Mouse (Mus musculus): ENCODE results near the gene Ehd1.

Ehd1 gene

DNA sequence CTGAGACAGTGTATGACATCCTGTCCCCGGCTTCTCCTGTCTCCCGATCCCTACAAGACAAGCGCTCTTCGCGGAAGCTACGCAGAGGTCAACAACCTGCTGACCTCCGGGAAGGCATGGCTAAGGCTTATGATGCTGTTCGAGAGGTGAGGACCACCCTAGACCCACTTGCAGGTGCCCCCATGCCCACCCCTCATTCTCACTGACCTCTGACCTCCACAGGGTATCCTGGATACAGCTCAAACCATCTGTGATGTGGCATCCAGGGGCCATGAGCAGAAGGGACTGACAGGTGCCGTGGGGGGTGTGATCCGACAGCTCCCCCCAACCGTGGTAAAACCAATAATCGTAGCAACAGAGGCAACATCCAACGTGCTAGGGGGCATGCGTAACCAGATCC, 15.1 kb upstream of the Ehd1 start:
- no peak for DNase-seq

DNA sequence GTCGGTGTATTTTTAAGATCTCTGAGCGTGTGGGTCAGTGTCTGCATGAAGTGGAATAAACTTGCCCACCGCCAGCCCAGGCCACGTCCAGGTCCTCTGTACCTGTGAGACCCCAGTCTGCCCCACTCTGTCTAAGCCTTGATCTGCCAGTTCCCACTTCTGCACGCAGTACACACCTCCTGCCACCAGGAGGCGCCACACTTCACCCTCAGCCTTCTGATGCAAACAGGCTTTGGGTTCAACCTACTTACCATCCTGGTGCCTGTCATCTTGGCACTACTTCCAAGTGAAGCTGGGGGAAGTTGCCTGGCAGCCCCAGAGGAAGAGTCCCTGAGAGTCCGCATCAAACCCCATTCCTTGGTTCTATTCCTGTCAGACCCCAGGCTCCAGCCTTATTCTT, 14.3 kb upstream of the Ehd1 start:
- peak; percentile 69 to 75 for DNase-seq

DNA sequence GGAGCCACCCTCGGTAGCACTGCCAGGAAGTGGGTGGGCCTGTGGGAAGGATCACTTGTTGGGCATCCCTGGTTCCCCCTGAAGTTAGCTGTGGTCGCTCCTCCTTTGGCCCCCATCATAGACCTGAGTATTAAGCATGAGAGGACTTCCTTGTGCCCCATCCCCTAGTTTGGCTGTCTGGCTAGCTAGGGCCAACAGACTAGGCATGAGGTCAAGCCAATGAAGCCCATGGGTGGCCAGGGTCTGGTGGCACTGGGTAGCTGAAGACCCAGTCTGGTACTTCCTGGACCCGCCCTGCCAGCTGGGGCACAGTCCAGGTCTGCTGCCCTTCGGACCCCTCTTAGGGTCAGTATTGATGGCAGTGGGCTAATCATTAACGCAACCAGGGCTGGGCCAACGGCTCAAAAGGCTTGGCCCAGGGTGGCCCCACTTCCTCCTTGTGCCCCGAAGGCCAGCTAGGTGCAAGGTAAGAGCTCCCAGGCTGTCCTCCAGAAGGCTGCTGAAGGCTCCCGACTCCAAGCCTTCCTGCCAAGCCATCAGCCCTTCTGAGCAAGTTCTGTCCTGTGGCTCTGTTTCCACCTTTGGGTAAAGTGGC, 13.6 kb upstream of the Ehd1 start:
- DNase-seq = no peak

DNA sequence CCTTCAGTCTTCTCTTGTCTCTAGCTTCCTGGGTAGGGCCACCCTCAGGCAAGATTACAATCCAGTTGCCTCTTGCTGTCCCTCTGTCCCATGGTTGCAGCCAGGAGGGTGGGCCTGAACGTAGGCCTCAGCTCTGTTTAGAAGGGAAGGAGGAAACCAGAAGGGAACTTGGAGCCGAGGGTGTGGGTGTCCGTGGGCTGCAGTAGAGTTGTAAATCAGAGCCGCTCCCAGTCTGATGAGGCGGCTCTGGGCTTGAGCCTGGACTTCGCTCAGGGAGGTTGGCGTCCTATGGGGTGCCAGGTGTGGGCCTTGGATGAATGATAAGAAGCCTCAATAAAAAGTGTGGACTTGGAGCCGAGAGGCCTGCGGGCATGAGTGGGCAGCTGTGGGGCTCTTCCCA, 12.3 kb upstream of the Ehd1 start:
- DNase-seq = no peak

GRCm38 (mm10) chr19:6264945-6265344, 11.6 kb upstream of the Ehd1 start:
- DNase-seq = no peak

DNA sequence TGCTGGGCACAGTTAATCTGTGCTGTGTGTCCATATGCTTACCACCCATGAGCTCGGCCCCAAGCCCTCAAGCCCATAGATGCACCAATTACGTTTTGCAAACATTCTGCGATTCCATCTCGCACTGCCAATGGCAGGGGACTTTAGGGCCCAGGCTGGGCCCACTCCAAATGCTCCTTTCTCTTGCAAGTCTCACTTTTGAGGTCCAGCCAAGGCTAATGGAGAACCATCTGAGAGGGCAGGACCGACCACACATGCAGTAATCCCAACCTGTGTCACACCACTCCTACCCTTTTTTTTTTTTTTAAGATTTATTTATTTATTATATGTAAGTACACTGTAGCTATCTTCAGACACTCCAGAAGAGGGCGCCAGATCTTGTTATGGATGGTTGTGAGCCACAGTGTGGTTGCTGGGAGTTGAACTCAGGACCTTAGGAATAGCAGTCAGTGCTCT, 10.8 kb upstream of the Ehd1 start:
- no peak for DNase-seq

GRCm38 (mm10) chr19:6267306-6268169, 9.0 kb upstream of the Ehd1 start:
- DNase-seq = peak in 1 of 2 experiments; percentile 55

GRCm38 (mm10) chr19:6268170-6268528, 8.4 kb upstream of the Ehd1 start:
- DNase-seq = peak; percentile 85 to 88

DNA sequence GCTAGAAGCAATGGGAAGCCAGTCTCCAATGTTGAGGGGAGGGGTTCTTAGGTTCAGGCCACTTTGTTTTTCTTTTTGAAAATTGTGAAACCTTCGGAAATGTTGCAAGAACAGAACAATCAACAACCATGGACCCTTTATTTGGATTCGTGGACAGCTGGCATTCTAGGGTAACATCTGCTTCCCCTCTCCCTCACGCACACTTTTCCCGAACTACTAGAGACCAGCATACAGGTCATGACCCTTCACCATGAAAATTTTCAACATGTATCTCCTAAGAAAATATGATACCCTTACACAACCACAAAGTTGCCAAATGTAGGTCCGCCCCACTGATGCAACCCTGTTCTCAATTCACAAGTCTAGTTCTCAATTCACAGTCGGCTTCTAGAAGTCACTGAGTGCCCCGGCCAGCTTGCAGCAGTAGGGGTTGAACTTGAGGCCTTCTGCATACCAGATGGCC, 7.8 kb upstream of the Ehd1 start:
- peak; percentile 66 to 71 for DNase-seq

GRCm38 (mm10) chr19:6269798-6270475, 6.6 kb upstream of the Ehd1 start:
- no peak for DNase-seq

DNA sequence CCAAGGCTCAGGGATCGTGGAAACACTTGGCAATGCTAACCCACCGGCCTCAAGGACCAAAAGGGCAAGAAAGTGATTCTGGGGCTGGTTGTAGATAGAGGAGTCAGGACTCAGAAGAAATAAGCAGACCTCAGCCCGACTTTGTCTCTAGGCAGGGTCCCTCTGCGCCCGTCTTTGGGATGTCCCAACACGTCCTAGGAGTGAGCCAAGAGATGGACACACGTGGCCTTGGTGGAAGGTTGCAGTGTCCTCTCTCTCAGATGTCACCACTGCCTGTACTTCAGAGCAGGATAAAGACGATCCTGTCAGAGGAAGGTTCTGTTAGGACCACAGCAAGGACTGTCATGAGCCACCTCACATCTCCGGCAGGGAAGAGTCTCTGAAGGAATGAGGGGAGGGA, 5.9 kb upstream of the Ehd1 start:
- no peak for DNase-seq

- no peak for DNase-seq
Observed at GRCm38 (mm10) chr19:6271206-6271605, 5.3 kb upstream of the Ehd1 start.

DNA sequence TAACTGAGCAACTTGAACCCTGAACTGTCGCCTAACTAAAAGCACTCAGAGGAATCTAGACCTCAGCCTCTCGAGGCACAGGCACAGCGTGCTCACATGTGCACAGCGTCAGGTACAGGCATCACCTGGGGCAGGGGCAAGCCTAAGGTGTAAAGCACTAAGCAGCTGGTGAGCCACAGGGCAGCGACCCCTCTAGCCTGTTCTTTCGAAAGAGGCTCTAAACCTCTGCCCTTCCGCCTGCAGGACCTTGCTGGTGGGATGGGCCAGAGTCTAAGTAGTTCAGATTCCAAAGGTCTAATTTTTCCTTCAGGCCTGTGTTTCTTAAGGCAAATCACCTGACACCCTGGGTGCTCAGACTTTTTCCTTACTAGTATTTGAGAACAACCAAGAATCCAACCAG, 4.5 kb upstream of the Ehd1 start:
- DNase-seq = no peak

DNA sequence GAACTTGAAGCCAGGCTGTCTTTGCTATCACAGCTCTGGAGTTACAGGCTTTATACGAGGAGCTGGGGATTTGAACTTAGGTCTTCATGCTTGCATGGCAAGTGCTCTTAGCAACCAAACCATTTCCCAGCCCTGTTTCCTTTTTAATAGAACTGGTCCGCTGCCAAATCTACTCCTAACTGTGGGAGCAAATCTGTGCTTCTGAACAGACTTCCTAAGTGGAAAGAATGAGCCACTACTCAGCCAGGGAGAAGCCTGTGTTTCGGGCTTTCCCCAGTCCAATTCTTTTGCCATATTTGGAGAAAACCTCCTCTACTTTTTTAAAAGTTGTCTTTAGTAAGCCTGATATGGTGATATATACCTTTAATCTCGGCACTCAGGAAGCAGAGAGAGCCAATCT, 3.8 kb upstream of the Ehd1 start:
- no peak for DNase-seq

GRCm38 (mm10) chr19:6273592-6273991, 2.9 kb upstream of the Ehd1 start:
- DNase-seq = no peak

GRCm38 (mm10) chr19:6273998-6274608, 2.4 kb upstream of the Ehd1 start:
- peak in 1 of 2 experiments; percentile 40 for DNase-seq

DNA sequence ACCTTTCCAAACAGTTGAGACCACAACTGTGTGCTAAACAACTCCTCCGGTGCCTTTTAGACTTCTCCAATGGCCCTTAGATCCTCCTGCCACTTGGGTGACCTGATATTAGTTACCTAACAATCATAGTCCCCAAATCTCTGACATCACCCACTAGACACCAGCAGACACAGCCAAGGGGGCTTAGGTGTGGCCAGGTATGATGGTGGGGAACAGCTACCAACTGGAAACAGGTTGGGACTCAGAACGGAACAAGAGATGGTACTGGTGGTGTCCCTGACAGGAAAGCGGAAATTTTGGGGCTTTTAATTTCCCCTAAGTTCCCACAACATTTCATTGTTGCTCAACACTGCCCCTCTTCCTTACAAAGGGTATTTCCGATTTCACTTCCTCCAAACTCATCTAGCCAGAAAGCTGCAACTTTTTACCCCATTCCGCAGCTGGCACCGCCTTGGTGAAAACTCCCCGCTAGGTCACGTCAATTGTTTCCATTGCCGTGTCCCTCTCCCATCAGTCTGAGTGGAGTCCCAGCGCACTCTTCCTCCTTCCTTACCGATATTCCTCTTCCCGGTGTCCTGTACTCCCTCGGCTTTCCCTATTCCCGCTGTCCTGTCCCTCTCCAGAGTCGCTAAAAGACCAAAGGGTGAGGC, 660 bp upstream of the Ehd1 start:
- peak; percentile 62 to 73 for DNase-seq

DNA sequence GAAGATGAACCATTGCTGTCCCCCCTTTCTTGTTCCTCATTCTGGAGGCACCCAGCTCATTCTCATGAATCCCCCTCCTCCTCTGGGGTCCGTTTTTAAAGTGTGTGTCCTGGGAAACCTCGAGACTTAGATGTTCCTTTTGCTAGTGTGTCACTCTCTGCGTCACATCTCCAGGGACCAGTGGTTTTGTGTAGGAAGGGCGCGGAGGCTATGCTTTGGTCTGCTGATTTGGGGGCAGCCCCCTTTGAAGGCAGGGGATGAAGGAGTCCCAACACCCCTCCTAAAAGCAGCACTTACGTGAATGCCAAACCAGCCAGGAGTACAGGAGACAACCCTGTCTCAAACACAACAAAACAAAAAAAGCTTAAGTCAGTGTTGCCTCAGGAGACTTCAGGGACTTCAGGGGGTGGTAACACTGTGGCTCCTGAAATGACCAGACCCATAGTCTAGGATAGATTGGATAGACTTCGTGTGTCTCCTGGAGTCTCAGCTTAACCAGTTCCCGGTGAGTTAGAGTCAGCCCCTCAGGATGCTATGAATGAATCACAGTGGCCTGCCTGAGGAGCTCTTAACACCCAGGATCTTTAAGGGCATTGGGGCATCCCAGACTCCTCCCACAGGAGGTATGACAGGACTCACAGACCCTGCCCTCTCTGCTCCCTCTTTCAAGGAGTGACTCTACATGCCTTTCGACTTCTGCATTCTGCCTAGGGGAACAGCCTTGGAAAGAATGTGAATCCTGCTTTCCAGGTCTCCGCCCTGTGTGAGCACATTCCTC, 1.3 kb downstream of the Ehd1 start:
- DNase-seq = peak; percentile 92 to 95

DNA sequence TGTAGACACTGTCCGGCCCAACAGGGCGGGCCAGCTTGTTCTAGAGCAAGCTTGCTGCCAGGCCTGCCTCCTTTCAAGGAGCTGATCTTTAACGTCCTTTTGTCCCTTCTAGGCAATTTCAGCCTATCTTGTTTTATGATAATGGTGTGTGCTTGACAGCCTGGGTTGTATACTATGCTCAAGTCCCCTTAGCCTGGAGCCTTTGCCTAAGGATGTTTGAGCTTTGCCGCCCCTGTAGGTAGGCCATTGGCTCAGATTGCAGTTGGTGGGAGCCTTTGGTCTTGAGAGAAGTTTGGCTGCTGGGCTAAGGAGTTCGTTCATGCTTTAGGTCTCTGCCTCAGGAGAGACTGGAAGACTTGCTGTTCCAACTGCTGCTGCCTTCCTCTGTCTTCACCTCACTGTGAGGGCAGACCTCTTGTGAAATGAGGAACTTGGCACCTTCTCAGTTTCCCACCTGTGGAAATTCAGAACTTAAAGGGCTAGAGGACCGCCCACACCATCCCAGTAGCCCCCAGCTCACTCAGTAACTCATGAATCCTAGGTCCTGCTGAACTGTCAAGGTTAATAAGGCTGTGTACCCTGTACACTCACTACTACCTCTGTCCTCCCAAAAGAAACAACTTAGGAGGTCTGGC, 2.0 kb downstream of the Ehd1 start:
- DNase-seq = peak; percentile 44 to 68

DNA sequence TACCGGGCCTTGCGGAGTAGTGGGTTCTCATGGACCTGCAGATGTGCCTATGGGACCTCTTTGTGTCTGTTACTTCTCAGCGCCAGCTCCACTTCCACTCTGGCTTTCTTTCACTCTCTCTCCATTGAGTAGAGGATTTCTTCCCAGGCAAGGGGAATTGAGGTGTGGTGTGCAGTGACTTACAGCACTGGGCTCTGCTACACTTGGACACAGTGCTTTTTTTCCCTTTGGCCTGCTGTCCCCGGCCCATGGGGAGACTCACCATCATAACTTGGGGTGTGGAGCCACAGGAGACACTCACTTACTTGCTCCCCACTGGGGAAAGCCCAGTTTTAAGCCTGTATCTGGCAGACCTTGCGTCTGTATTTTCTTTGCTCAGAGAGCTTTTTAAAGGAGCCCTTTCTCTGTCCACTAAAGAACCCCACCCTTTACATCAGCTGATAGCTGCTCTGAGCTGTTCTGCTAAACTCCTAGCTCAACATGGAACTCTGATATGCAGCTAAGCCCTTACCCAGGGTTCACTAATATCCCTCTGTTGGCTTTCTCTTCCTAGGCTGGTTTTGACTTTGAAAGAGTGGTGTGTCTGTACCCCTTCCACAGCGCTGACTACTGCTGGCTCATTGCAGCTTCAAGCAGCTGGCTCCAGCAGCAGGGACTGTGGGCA, 3.1 kb downstream of the Ehd1 start:
- DNase-seq = no peak

- no peak for DNase-seq
Observed at GRCm38 (mm10) chr19:6280554-6280953, 4.0 kb downstream of the Ehd1 start.

Data from lung, adult 18-20 months (tissue).